Mouse (Mus musculus) layer of hippocampus, postnatal 10 days (tissue): ENCODE results near the gene Ranbp10. TPM values are rescaled to one million over a fixed set of nuclear protein-coding genes. Genes with fewer than 3 reads are reported as not detected.

Source experiments
- DNase-seq, 2 experiments: peaks; one replicate each; pipeline ENCODE4 v3.0.0; 2021; ENCODE audit warnings: low spot score in 2 of 2
- total RNA-seq, 2 experiments: library from RNA; stranded (reverse); gene quantifications; 2 replicates each; pipeline ENCODE4 v1.2.3; 2021

The Ranbp10 gene
- total RNA-seq, 2 experiments from 2014 or later, result 23.6 to 25.0 TPM

DNA sequence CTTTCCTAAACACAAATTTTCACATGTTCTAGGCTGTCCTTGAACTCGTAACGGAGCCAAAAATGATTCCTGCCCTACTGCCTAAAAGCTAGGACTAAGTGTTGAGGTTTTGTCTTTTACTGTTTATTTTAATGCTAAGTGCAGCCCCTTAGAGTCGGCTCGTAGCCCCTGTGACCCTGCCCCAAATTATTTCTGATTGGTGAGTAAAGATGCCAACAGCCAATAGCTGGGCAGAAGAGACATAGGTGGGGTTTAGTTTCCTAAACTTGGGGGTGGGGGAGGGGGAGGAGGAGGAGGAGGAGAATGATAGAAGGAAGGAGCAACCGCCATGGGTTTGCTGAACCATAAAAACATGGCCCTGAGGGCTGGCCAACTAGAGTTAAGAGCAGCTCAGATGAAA lies 101.4 kb downstream of the Ranbp10 start:
- DNase-seq, result no peak

DNA sequence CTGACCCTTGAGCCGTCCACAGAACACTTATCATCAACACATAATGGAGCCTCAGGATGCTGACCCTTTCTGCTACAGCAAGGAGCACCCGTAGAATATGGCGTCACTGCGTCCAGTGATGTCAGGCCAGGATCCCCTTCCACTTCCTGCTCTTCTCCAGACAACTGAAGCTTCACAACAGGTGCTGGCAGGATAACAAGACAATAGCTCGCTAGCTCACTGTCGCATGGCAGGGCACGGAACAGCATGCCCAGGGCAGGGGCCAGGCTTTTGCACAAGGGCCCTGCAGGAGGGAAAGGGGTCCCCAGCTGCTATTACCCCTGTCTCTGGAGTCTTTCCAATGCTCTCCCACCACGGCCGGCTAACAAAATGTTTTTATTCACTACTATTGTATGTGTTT lies 104.3 kb downstream of the Ranbp10 start:
- DNase-seq, result no peak

DNA sequence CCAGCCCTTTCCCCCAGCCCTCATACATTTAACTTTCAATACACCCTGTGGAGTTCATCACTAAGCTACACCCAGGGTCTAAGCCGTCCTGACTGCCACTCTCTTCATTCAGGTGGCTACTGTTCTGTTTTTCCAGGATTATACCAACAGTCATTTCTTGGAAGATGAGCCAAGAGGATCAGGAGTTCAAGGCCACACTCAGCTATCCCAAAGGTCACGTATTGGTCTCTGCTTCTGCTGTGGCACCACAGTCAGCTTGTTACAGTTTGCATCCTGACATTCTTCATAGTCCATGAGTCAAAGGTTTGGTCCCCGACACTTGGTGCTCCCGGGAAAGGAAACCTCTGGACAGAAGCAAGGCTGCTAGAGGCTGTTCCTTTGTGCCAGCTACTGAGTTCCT lies 107.5 kb downstream of the Ranbp10 start:
- no peak for DNase-seq

Other genes starting within 250 kb of the Ranbp10 start
- gene Ripor1, start 222.1 kb downstream of the Ranbp10 start, total RNA-seq, result 10 to 100 TPM; 73.6 to 81.2 TPM
- gene Ctcf, start 190.8 kb downstream of the Ranbp10 start, total RNA-seq, result 10 to 100 TPM; 63.6 to 67.7 TPM
- not detected for gene Agrp, start 190.0 kb downstream of the Ranbp10 start, total RNA-seq
- gene Carmil2, start 141.1 kb downstream of the Ranbp10 start, total RNA-seq, result 10 to 100 TPM; 48.6 to 52.4 TPM
- 10 to 100 TPM; 45.4 to 49.4 TPM for gene Acd, start 126.2 kb downstream of the Ranbp10 start, total RNA-seq
- gene Pard6a, start 126.2 kb downstream of the Ranbp10 start, total RNA-seq, result 10 to 100 TPM; 38.6 to 39.7 TPM
- gene 4933405L10Rik, start 119.7 kb downstream of the Ranbp10 start, total RNA-seq, result not detected
- gene Enkd1, start 119.1 kb downstream of the Ranbp10 start, total RNA-seq, result 10 to 100 TPM; 11.3 to 13.2 TPM
- 10 to 100 TPM; 25.2 to 30.7 TPM for gene Gfod2, start 68.7 kb downstream of the Ranbp10 start, total RNA-seq
- under 1 TPM; 0.33 to 0.53 TPM for gene Tsnaxip1, start 381 bp upstream of the Ranbp10 start, total RNA-seq
- 10 to 100 TPM; 23.9 to 25.4 TPM for gene Cenpt, start 25.9 kb upstream of the Ranbp10 start, total RNA-seq
- gene Thap11, start 27.8 kb upstream of the Ranbp10 start, total RNA-seq, result 10 to 100 TPM; 32.1 to 34.2 TPM
- 10 to 100 TPM; 23.3 to 42.6 TPM for gene Nutf2, start 33.2 kb upstream of the Ranbp10 start, total RNA-seq
- 10 to 100 TPM; 59.5 to 63.9 TPM for gene Edc4, start 53.5 kb upstream of the Ranbp10 start, total RNA-seq
- 1 to 10 TPM in 1 of 2 experiments, under 1 TPM in 1; 0.66 to 1.5 TPM for gene Nrn1l, start 66.2 kb upstream of the Ranbp10 start, total RNA-seq
- gene Pskh1, start 73.1 kb upstream of the Ranbp10 start, total RNA-seq, result 1 to 10 TPM; 8.1 to 8.3 TPM
- under 1 TPM; 0.85 to 0.91 TPM for gene Ctrl, start 106.5 kb upstream of the Ranbp10 start, total RNA-seq
- gene Psmb10, start 111.1 kb upstream of the Ranbp10 start, total RNA-seq, result 10 to 100 TPM; 70.2 to 82.5 TPM
- gene Lcat, start 116.0 kb upstream of the Ranbp10 start, total RNA-seq, result 10 to 100 TPM; 30.1 to 30.7 TPM
- 10 to 100 TPM; 28.3 to 32.2 TPM for gene Slc12a4, start 138.7 kb upstream of the Ranbp10 start, total RNA-seq
- not detected for gene Dpep3, start 152.1 kb upstream of the Ranbp10 start, total RNA-seq
- gene Dus2, start 164.0 kb upstream of the Ranbp10 start, total RNA-seq, result 10 to 100 TPM; 20.9 to 21.5 TPM
- not detected for gene Dpep2nb, start 178.6 kb upstream of the Ranbp10 start, total RNA-seq
- gene Ddx28, start 184.5 kb upstream of the Ranbp10 start, total RNA-seq, result 10 to 100 TPM; 12.7 to 14.7 TPM
- gene Nfatc3, start 231.5 kb upstream of the Ranbp10 start, total RNA-seq, result 1 to 10 TPM; 9.9 TPM